Mouse (Mus musculus) gastrocnemius, adult 2 months (tissue): ENCODE data around the gene Tmem151a. TPM values are rescaled to one million over a fixed set of nuclear protein-coding genes. Genes with fewer than 3 reads are reported as not detected.

Source experiments
- DNase-seq: peaks from one replicate; pipeline ENCODE4 v3.0.0; 2022
- H3K27ac ChIP-seq: fragments of 200-600 bp; 2 replicates; pipeline ENCODE4 v1.8.1; 2022; ENCODE audit warnings: mild to moderate bottlenecking
- H3K4me3 ChIP-seq: fragments of 200-600 bp; 2 replicates; pipeline ENCODE4 v1.8.1; 2022; ENCODE audit warnings: mild to moderate bottlenecking, moderate library complexity
- CTCF ChIP-seq: fragments of 200-600 bp; IDR thresholded peaks from 2 replicates; pipeline ENCODE4 v1.8.1; 2022; ENCODE audit warnings: antibody characterized with exemption, mild to moderate bottlenecking, moderate library complexity
- intact Hi-C: fragments of 180-260 bp; cut with DNase I; formaldehyde crosslinking; loops from one replicate; pipeline ENCODE4 v1.15.1; 2025
- total RNA-seq, 2 experiments: library from RNA; stranded (reverse); gene quantifications; 2 replicates each; pipeline ENCODE4 v1.2.3; 2021

Gene Tmem151a
- total RNA-seq, 2 experiments from 2014 or later: not detected

GRCm38 (mm10) chr19:5023621-5024479, 61.5 kb downstream of the Tmem151a start, which contains the start of gene Slc29a2:
TSS of gene Slc29a2 (plus strand) at chr19:5023860.
- intact Hi-C loops: no loop called here
- Histone ChIP-seq H3K4me3 (peak within 1 kb of the TSS; percentile 84), H3K27ac (peak within 1 kb of the TSS; percentile 93)
- no peak for TF ChIP-seq CTCF
- DNase-seq: peak; percentile 96

- H3K27ac ChIP-seq: no peak overlapping the region
- no peak for TF ChIP-seq CTCF
- intact Hi-C loops: no loop called here
- no peak for DNase-seq
- no peak overlapping the region for H3K4me3 ChIP-seq
Observed at GRCm38 (mm10) chr19:5021416-5021815, 63.9 kb downstream of the Tmem151a start.

Other genes with a start within 250 kb of the Tmem151a start
- gene Ccs, start 246.2 kb downstream of the Tmem151a start, total RNA-seq: 10 to 100 TPM; 17.4 to 24.8 TPM
- gene Ccdc87, start 246.2 kb downstream of the Tmem151a start, total RNA-seq: not detected
- 10 to 100 TPM; 24.8 to 41.9 TPM for gene Ctsf, start 230.4 kb downstream of the Tmem151a start, total RNA-seq
- gene Actn3, start 207.6 kb downstream of the Tmem151a start, total RNA-seq: over 10,000 TPM in 1 of 2 experiments, 1,000 to 10,000 TPM in 1; 5,071 to 10,315 TPM
- 1 to 10 TPM; 2.0 to 2.6 TPM for gene Zdhhc24, start 206.9 kb downstream of the Tmem151a start, total RNA-seq
- gene Bbs1, start 178.9 kb downstream of the Tmem151a start, total RNA-seq: 1 to 10 TPM; 1.5 to 2.1 TPM
- 10 to 100 TPM; 11.2 to 16.6 TPM for gene Dpp3, start 157.2 kb downstream of the Tmem151a start, total RNA-seq
- 1 to 10 TPM; 1.5 to 2.1 TPM for gene Peli3, start 142.4 kb downstream of the Tmem151a start, total RNA-seq
- gene Mrpl11, start 123.4 kb downstream of the Tmem151a start, total RNA-seq: 10 to 100 TPM; 59.3 to 64.5 TPM
- under 1 TPM in 1 of 2 experiments, not detected in 1; 0.13 TPM for gene Npas4, start 95.2 kb downstream of the Tmem151a start, total RNA-seq
- 1 to 10 TPM; 6.0 to 8.6 TPM for gene Slc29a2, start 61.7 kb downstream of the Tmem151a start, total RNA-seq
- 10 to 100 TPM; 20.0 to 22.4 TPM for gene B4gat1, start 46.7 kb downstream of the Tmem151a start, total RNA-seq
- gene AC124502.3, start 46.6 kb downstream of the Tmem151a start, total RNA-seq: under 1 TPM; 0.46 to 0.59 TPM
- 10 to 100 TPM; 14.7 to 15.1 TPM for gene Brms1, start 44.2 kb downstream of the Tmem151a start, total RNA-seq
- 1 to 10 TPM in 1 of 2 experiments, under 1 TPM in 1; 0.99 to 1.3 TPM for gene Rin1, start 35.0 kb downstream of the Tmem151a start, total RNA-seq
- 10 to 100 TPM in 1 of 2 experiments, 1 to 10 TPM in 1; 9.5 to 15.1 TPM for gene Cd248, start 17.5 kb downstream of the Tmem151a start, total RNA-seq
- gene Yif1a, start 3.0 kb upstream of the Tmem151a start, total RNA-seq: 10 to 100 TPM; 41.2 to 53.8 TPM
- gene Cnih2, start 13.0 kb upstream of the Tmem151a start, total RNA-seq: under 1 TPM in 1 of 2 experiments, not detected in 1; 0.17 TPM
- 100 to 1,000 TPM; 112 to 128 TPM for gene Rab1b, start 21.5 kb upstream of the Tmem151a start, total RNA-seq
- 10 to 100 TPM; 54.7 to 56.9 TPM for gene Klc2, start 33.0 kb upstream of the Tmem151a start, total RNA-seq
- gene Pacs1, start 187.6 kb upstream of the Tmem151a start, total RNA-seq: 1 to 10 TPM; 5.2 to 8.5 TPM
- gene Sf3b2, start 209.9 kb upstream of the Tmem151a start, total RNA-seq: 10 to 100 TPM; 66.5 to 78.9 TPM
- gene Gal3st3, start 212.8 kb upstream of the Tmem151a start, total RNA-seq: under 1 TPM in 1 of 2 experiments, not detected in 1; 0.11 TPM